Mouse (Mus musculus) embryonic facial prominence, embryonic 11.5 days (tissue): ENCODE results near the gene Trp53tg5. TPM values are rescaled to one million over a fixed set of nuclear protein-coding genes. Genes with fewer than 3 reads are reported as not detected.

Experiments
- ATAC-seq: fragments of 200-750 bp; cut with Nextera tagmentation; replicated peaks from 2 replicates; pipeline ENCODE4 v1.8.0; 2017; ENCODE audit warnings: low read depth; ENCODE audit not compliant: insufficient number of reproducible peaks, low FRiP score, low TSS enrichment
- DNase-seq: peaks from one replicate; pipeline ENCODE4 v3.0.0-alpha.2; 2015; ENCODE audit warnings: low spot score
- H3K27ac ChIP-seq: fragments of 300-500 bp; sonication (generic); replicated peaks from 2 replicates; pipeline ENCODE4 v1.5.1; 2014; ENCODE audit warnings: mild to moderate bottlenecking, low read depth, low read length, control low read depth
- H3K27me3 ChIP-seq: fragments of 300-500 bp; sonication (generic); 2 replicates; pipeline ENCODE4 v1.6.1; 2014; ENCODE audit warnings: mild to moderate bottlenecking, low read length, moderate library complexity, mixed read lengths; ENCODE audit not compliant: control insufficient read depth, insufficient read depth
- H3K36me3 ChIP-seq: fragments of 300-500 bp; sonication (generic); replicated peaks from 2 replicates; pipeline ENCODE4 v1.6.1; 2014; ENCODE audit warnings: low read depth, mild to moderate bottlenecking, low read length, moderate library complexity, mixed read lengths; ENCODE audit not compliant: control insufficient read depth, insufficient read depth
- H3K4me1 ChIP-seq: fragments of 300-500 bp; sonication (generic); 2 replicates; pipeline ENCODE4 v1.6.1; 2014; ENCODE audit warnings: low read length, mixed read lengths; ENCODE audit not compliant: control insufficient read depth, insufficient read depth
- H3K4me2 ChIP-seq: fragments of 300-500 bp; sonication (generic); 2 replicates; pipeline ENCODE4 v1.6.1; 2014; ENCODE audit warnings: low read depth, mild to moderate bottlenecking, control low read depth, low read length, moderate library complexity
- H3K4me3 ChIP-seq: fragments of 300-500 bp; sonication (generic); 2 replicates; pipeline ENCODE4 v1.5.1; 2014; ENCODE audit warnings: low read depth, low read length, control low read depth
- H3K9ac ChIP-seq: fragments of 300-500 bp; sonication (generic); replicated peaks from 2 replicates; pipeline ENCODE4 v1.6.1; 2014; ENCODE audit warnings: mild to moderate bottlenecking, control low read depth, low read length
- H3K9me3 ChIP-seq: fragments of 300-500 bp; sonication (generic); replicated peaks from 2 replicates; pipeline ENCODE4 v1.6.1; 2016; ENCODE audit warnings: mild to moderate bottlenecking, low read length, inconsistent platforms, mixed read lengths; ENCODE audit not compliant: control insufficient read depth
- WGBS: fragments of 180-500 bp; shearing (Covaris S2); extraction: QIAGEN DNeasy Blood & Tissue Kit; methylation state at CpG from one replicate; pipeline ENCODE4 v1.1.7; 2014; 5-methylcytosine and 5-hydroxymethylcytosine counted together
- polyA plus RNA-seq: library from polyadenylated mRNA; unstranded; fragments of >200 nt; fragmentation: Nextera tagmentation; extraction: Ambion mirVana; gene quantifications from 2 replicates; pipeline ENCODE4 v1.2.1, GENCODE M21; 2014

Gene Trp53tg5
- not detected in 2 replicates for polyA plus RNA-seq

DNA sequence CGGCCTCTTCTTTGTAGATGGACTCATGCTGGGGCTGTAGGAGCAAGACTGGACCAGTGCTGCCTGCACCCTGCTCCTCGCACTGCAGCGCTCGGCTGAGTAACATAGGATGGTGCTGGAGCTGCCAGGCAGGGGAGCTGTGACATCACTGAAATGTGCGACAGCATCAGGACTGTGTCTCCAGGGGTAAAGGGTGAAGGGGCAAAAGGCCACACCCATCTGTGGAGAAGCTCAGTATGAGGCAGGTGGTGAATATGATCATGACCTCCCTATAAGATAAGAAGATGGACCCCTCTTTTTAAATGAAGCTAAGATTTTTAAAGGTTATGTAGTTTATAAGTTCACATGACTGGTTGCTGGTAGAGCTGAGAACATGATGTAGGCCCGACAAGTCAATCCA, at the start of gene Trp53tg5:
Gene Trp53tg5 (minus strand): TSS at position 101 of the 400 bp plus-strand sequence.
- 81% methylated on average over 6 of the region's 6 CpGs for WGBS
- H3K4me3 ChIP-seq: no peak within 1 kb of the TSS

GRCm38 (mm10) chr2:164522280-164522679, 48.8 kb upstream of the Trp53tg5 start:
- WGBS: 19% methylated on average over 8 of the region's 8 CpGs
- DNase-seq (no peak), ATAC-seq (no peak)
- Histone ChIP-seq H3K4me3 (no peak overlapping the region), H3K9me3 (no peaks in the 10 kb centered on the region), H3K4me1 (peaks cover 5% of the 10 kb centered on the region; the same call in 1 of the 2 replicates), H3K27me3 (no peaks in the 10 kb centered on the region), H3K27ac (no peak overlapping the region), H3K9ac (no peak overlapping the region), H3K36me3 (no peaks in the 10 kb centered on the region), H3K4me2 (no peak overlapping the region)

More for the DNA sequence above, at the start of gene Trp53tg5:
- no peaks in the 10 kb centered on the region for H3K9me3 ChIP-seq
- H3K27ac ChIP-seq: no peak within 1 kb of the TSS
- no peaks in the 10 kb centered on the region for H3K27me3 ChIP-seq
- no peaks in the 10 kb centered on the region for H3K4me1 ChIP-seq
- H3K36me3 ChIP-seq: no peaks in the 10 kb centered on the region
- H3K9ac ChIP-seq: no peak within 1 kb of the TSS
- DNase-seq: no peak
- ATAC-seq: no peak
- H3K4me2 ChIP-seq: no peak within 1 kb of the TSS; the same call in 1 of the 2 replicates

- ATAC-seq: no peak
- H3K4me2 ChIP-seq: no peak overlapping the region
- H3K4me1 ChIP-seq: peaks cover 5% of the 10 kb centered on the region; the same call in 1 of the 2 replicates
- H3K27ac ChIP-seq: no peak overlapping the region
- no peak overlapping the region for H3K9ac ChIP-seq
- 13% methylated on average over 11 of the region's 11 CpGs for WGBS
- no peak overlapping the region for H3K4me3 ChIP-seq
- H3K27me3 ChIP-seq: no peaks in the 10 kb centered on the region
- no peaks in the 10 kb centered on the region for H3K9me3 ChIP-seq
- no peak for DNase-seq
- H3K36me3 ChIP-seq: no peaks in the 10 kb centered on the region
These were observed 48.3 kb upstream of the Trp53tg5 start for GRCm38 (mm10) chr2:164521841-164522240.

GRCm38 (mm10) chr2:164520782-164521181, 47.3 kb upstream of the Trp53tg5 start:
- H3K9me3 ChIP-seq: no peaks in the 10 kb centered on the region
- H3K4me3 ChIP-seq: no peak overlapping the region
- peaks cover 5% of the 10 kb centered on the region; the same call in 1 of the 2 replicates for H3K4me1 ChIP-seq
- no peak overlapping the region for H3K27ac ChIP-seq
- ATAC-seq: no peak
- no peak overlapping the region for H3K4me2 ChIP-seq
- no peaks in the 10 kb centered on the region for H3K27me3 ChIP-seq
- peak; percentile 55 for DNase-seq
- no peaks in the 10 kb centered on the region for H3K36me3 ChIP-seq
- H3K9ac ChIP-seq: no peak overlapping the region
- 14% methylated on average over 3 of the region's 3 CpGs for WGBS

DNA sequence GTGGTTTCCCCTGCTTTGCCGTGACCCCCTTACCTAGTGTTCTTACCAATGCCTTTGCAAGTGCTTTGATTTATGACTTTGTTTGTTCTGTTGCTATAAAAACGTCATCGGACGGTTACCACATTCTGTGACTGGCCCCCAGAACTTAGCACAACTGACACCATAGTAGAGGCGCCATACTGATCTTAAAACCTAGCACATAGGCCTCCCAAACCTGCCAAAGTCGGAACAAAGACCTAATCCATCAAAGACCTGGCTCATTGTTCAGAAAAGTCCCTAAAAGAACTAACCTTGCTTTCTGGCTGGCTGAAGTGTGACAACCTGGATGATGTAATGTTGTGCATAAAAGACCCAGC, 45.6 kb upstream of the Trp53tg5 start:
- no peak overlapping the region for H3K9ac ChIP-seq
- no peak overlapping the region for H3K4me3 ChIP-seq
- ATAC-seq (no peak), DNase-seq (no peak)
- 81% methylated on average over 6 of the region's 6 CpGs for WGBS
- no peaks in the 10 kb centered on the region for H3K27me3 ChIP-seq
- H3K4me2 ChIP-seq: no peak overlapping the region
- H3K36me3 ChIP-seq: no peaks in the 10 kb centered on the region
- H3K27ac ChIP-seq: no peak overlapping the region
- H3K9me3 ChIP-seq: no peaks in the 10 kb centered on the region
- H3K4me1 ChIP-seq: peaks cover 5% of the 10 kb centered on the region; the same call in 1 of the 2 replicates

DNA sequence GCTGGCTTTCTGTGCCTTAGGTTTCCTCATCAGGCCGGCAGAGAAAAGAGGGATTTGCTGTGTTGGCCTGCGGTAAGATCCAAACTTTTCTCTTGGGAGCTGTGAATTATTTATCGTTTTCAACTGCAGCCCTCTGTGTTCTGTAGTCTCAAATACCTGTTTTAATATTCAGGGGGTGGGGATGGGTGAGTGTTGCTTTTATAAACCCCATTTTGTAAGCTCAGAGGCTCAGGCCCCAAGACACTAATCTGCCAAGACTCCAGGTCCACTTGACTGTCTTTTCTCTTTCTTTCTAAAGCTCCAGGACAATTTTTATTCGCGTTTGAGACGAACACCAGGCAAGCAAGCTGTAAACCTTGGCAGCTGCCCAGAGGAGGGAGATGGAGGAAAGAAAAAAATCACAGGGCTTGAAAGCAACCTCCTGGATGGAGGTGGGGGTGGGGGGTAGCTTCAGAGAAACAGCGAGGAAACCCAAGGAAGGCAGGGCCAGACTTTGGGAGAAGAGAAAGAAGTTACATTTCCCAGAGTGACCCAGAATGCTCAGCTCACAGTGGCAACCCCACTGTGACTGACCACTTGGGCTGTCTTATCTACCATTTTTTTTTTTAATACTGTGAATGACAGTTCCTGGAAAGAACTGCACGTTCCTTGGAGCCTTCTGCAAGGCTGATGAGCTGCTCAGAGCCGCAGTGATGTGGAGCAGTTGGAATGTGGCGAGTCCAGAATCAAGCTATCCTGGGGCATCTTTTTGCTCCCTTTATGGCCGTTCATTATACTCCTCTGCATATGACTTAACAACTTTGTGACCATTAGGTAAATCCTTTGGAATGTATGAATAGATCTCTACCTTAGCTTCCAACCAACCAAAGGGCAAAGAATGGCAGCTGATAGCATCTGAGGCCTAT, 45.0 kb upstream of the Trp53tg5 start:
- Histone ChIP-seq H3K4me2 (no peak overlapping the region), H3K27ac (no peak overlapping the region), H3K4me3 (no peak overlapping the region), H3K9me3 (no peaks in the 10 kb centered on the region), H3K36me3 (no peaks in the 10 kb centered on the region), H3K4me1 (peaks cover 5% of the 10 kb centered on the region; the same call in 1 of the 2 replicates), H3K9ac (no peak overlapping the region), H3K27me3 (no peaks in the 10 kb centered on the region)
- 68% methylated on average over 11 of the region's 11 CpGs for WGBS
- DNase-seq (no peak), ATAC-seq (no peak)

- ATAC-seq (no peak), DNase-seq (peak; percentile 63)
- Histone ChIP-seq H3K4me1 (peaks cover 5% of the 10 kb centered on the region; the same call in 1 of the 2 replicates), H3K36me3 (no peaks in the 10 kb centered on the region), H3K4me3 (no peak overlapping the region), H3K9me3 (no peaks in the 10 kb centered on the region), H3K9ac (no peak overlapping the region), H3K27ac (no peak overlapping the region), H3K27me3 (no peaks in the 10 kb centered on the region), H3K4me2 (no peak overlapping the region)
- 37% methylated on average over 10 of the region's 10 CpGs for WGBS
These were observed 44.1 kb upstream of the Trp53tg5 start for GRCm38 (mm10) chr2:164517485-164518221.

DNA sequence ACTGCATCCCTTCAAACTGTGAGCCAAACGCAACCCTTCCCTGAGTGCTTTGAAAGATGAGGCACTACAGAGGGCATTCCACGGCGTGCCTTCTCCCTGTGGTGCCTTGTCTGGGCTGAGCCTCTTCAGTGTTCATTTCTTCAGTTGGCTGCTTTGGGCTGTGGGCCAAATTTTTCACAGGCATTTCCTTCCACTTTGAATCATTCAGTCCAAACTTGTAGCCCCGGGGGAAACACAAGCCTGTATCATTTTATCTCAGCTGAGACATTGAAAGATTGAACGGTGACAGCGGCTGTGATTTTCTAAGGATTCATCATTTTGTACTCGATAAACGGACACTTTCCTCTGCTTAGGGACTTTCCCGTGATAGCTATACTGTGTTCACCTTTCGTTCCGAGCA, 43.1 kb upstream of the Trp53tg5 start:
- 91% methylated on average over 11 of the region's 11 CpGs for WGBS
- Histone ChIP-seq H3K27ac (no peak overlapping the region), H3K4me2 (no peak overlapping the region), H3K36me3 (no peaks in the 10 kb centered on the region), H3K27me3 (no peaks in the 10 kb centered on the region), H3K9ac (no peak overlapping the region), H3K4me3 (no peak overlapping the region), H3K4me1 (no peaks in the 10 kb centered on the region), H3K9me3 (no peaks in the 10 kb centered on the region)
- ATAC-seq: no peak
- DNase-seq: no peak
